Mouse (Mus musculus) ES-E14 (cell line): ENCODE measurements around the gene 4930402H24Rik.

Experiments used
- CHD2 ChIP-seq: IDR thresholded peaks from 2 replicates; pipeline ENCODE4 v1.6.1; 2014; ENCODE audit warnings: mild to moderate bottlenecking, low read depth, low read length, inconsistent platforms
- HCFC1 ChIP-seq: IDR thresholded peaks from 2 replicates; pipeline ENCODE4 v1.6.1; 2012; ENCODE audit warnings: low read length, inconsistent platforms, borderline replicate concordance; ENCODE audit not compliant: insufficient read depth
- ZC3H11A ChIP-seq: IDR thresholded peaks from 2 replicates; pipeline ENCODE4 v1.6.1; 2012; ENCODE audit warnings: low read depth, mild to moderate bottlenecking, inconsistent platforms, low read length, borderline replicate concordance
- ZNF384 ChIP-seq: IDR thresholded peaks from 2 replicates; pipeline ENCODE4 v1.6.1; 2012; ENCODE audit warnings: low read depth, low read length, inconsistent platforms

GRCm38 (mm10) chr2:130862091-130862490 lies 44.1 kb downstream of the 4930402H24Rik start:
- TF ChIP-seq HCFC1 (no peak), CHD2 (no peak), ZNF384 (no peak), ZC3H11A (no peak)
